Mouse (Mus musculus): Measurements from ENCODE around the gene Prkcz.

Prkcz gene

DNA sequence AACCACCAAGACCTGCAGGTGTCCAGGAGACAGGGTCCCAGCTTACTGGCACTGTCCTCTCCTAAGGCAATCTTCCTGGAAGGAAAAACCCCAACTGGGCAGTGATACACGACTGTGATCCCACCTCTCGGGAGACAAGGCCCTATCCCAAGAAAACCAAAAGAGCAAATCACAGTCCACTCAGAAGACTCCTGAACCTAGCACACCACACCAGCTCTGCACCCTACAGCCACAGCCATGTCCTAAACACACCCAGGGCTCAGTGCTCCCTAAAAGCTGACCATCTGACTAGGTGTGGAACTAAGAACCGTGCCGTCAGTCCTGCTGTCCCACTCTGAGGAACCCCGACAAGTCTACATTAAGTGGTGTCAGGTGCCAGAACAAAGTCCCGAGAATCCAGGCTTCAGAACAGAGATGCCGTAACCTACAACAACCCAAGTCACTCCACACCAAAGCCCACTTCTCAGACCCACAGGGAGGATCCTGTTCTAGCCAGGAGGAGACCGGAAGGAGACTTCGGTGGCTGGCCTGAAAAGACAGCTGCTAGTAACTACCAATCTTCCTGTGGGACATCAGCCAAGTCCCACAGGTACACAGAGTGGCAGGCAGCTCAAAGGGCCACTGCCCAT is 142.9 kb downstream of the Prkcz start:
- in situ Hi-C loops (cut with MboI; ENCODE audit: low pct_unique_long_range_greater_than_20kb in 1 of 2, low sequenced_read_pairs in 2 of 2, unreplicated experiment in 1 of 2) = no loop called here

DNA sequence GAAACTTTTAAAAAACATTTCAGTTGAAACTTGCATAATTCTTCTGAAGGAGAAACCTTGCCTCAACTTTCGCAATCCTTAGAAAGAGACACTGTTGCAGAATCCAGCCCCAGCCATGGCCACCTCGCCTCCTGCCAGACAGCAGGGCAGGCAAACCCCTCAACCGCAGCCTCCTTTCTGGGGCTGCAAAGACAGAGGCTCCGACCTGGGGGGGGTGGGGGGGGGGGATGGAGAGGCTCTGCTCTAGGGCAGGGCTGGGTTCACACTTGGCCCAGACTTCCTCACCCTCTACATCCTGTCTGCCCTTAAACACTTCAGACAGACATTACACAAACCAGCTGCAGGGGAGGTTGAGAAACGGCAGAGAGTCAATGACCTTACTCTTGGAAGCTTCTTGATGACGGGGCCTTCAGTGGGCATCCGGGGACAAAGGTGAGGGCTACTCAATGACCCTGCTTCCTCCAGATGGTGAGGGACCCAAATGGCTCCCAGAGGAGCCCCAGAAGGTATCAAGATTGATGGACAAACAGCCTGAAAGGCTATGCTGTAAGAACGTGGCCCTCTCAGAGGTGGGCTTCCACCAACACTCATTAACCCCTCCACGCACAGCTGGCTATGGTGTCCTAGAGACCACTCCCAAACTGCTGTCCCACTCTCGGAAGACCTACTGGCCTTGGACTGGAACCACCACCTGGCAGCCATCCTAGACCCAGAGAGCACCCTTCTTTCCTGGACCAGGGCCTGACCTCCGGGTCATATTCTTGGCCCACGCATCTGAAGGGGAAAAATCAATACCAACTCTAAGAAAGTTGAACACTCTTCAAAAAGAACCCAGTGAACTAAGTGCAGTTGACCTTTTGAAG is 143.7 kb downstream of the Prkcz start:
- in situ Hi-C loops (cut with MboI; ENCODE audit: low pct_unique_long_range_greater_than_20kb in 1 of 2, low sequenced_read_pairs in 2 of 2, unreplicated experiment in 1 of 2) = no loop called here

DNA sequence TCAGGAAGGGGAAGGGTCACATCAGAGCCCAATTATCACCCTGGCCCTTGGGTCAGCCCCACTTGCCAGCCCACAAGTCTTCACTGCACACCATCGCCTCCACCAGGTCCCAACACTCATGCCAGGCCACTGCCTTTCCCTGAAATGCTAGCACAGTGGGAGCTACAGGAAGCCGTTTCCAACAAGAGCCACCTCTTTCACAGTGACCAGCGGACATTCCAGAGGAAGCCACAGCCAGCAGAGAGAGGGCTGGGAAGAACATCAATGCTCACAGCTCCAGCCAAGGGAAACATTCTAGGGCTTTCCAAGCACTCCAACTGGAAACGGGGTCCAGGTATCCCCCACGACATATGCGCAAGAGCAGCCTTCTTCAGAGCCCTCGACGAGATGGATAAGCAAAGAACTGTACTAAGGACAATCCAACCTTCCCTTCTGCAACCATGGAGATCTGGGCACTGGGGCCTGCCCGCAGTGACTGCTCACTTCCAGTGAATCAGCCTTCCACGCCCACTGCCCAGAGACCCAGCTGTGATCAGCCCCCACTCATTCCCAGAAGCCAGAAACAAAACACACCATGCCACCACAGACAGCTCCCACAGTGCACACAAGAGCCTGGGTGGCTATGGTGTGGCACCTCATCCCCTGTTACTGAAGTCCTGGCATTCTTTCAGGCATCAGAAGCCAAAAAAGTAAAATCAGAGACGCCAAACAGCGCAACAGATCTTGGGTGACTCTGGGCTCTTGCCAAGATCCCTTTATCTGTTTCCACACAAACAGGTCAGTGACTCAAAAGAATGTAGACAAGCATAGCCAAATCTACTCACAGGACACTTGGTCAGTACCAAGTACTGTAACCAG is 145.2 kb downstream of the Prkcz start:
- in situ Hi-C loops (cut with MboI; ENCODE audit: low pct_unique_long_range_greater_than_20kb in 1 of 2, low sequenced_read_pairs in 2 of 2, unreplicated experiment in 1 of 2) = no loop called here

DNA sequence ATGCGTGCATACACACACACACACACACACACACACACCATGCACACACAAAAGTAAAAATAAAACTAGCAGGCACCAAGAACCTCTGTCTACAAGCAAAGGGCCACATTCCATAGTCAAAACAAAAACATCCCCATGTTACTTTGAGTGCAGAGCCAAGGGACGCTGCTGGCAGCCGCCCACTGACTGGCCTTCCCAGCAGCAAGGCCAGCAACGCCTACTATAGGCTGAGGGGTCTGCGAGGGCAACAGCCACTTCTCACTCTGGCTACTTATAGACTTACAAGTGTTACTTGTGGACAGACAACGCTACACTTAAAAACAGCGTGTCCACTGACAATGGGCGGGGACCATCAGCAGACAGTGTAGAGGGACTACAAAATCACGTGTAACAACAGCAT is 146.0 kb downstream of the Prkcz start:
- in situ Hi-C loops (cut with MboI; ENCODE audit: low pct_unique_long_range_greater_than_20kb in 1 of 2, low sequenced_read_pairs in 2 of 2, unreplicated experiment in 1 of 2) = no loop called here

DNA sequence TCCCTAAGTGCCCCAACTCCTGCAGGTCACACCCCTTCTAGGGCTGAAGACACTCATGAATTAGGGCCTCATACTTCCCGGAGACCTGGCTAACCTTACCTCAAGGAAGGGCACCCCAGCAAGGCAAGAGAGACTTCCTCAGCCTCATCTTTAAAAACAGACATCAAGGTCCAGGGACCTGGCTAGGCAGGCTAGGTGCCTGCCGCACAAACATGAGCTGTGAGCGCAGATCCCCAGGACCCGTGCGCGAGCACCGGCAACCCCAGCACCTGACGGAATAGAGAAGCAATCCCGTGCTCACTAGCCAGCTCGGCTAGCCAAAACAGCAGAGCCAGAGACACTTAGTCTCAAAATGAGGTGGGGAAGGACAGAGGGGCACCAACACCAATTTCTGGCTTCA is 146.4 kb downstream of the Prkcz start:
- in situ Hi-C loops (cut with MboI; ENCODE audit: low pct_unique_long_range_greater_than_20kb in 1 of 2, low sequenced_read_pairs in 2 of 2, unreplicated experiment in 1 of 2) = no loop called here

DNA sequence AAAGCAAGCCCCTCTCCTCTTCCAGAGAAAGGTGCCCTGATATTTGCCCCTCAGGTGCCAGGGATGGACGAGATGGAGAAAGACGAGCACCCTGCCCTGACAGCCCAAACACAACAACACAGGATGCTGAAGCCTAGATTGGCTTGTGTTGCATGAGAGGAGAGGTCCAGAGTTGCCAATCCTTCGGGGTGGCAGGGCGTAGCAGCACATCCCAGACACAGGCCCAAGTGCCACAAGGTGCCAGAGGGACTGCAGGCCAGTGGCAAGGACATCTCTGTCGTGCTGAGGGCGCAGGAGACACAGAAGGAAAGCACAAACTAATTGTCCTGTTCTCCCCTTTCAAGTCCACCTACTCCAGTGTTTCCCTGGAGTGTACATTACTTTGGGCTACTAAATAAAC is 147.0 kb downstream of the Prkcz start:
- in situ Hi-C loops (cut with MboI; ENCODE audit: low pct_unique_long_range_greater_than_20kb in 1 of 2, low sequenced_read_pairs in 2 of 2, unreplicated experiment in 1 of 2) = no loop called here

DNA sequence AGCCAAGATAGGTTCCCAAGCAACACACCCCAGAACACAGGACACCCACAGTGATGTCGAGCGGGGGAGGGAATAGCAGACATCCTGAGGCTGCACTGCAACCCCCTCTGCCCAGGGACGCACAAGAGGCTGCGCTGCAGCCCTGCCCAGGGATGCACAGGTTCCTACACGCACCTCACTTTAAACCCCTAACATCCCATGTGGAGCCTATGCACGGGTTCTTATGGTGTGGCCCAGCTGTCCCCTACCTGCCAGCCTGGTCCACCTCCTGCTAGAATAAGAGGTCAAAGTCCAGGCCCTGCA is 147.5 kb downstream of the Prkcz start:
- in situ Hi-C loops (cut with MboI; ENCODE audit: low pct_unique_long_range_greater_than_20kb in 1 of 2, low sequenced_read_pairs in 2 of 2, unreplicated experiment in 1 of 2) = no loop called here

DNA sequence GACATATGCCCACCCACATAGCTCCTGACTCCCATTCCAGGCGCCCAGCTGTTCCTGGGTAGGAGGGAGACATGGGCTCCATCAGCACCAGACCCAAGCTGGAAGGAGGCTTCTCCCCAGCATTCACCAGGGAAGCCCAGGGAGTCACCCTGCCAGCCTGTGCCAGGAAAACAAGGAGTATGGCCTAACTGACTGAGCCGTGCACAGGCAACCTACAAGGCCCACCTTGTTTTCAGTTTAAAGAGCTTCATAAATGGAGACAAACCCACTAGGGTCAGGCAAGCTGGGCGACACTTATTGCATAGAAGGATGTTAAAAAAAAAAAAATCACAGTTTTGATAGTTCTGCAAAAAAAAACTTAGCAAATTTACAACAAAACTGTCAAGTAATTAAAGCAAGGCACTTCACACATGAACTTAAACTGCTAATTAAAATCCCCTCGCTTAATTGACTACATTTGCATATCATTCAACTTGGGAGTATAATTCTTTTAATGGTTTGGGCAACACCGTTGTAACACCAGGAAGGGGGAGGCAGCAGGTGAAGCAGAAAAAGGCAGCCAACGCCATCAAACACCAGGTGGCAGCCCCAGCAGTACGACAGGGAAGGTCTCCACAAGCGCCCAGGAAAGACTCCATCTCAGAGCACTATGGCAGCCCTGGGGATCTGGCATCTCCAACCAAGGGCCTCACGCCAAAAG is 148.0 kb downstream of the Prkcz start:
- in situ Hi-C loops (cut with MboI; ENCODE audit: low pct_unique_long_range_greater_than_20kb in 1 of 2, low sequenced_read_pairs in 2 of 2, unreplicated experiment in 1 of 2) = no loop called here
